Mouse (Mus musculus) myocyte (in vitro differentiated cells): ENCODE results near the gene Vmo1.

Source experiments
- CEBPB ChIP-seq: IDR thresholded peaks from 2 replicates; pipeline ENCODE4 v1.6.1; 2011; ENCODE audit warnings: mild to moderate bottlenecking, moderate library complexity; ENCODE audit not compliant: poor library complexity, insufficient read depth, severe bottlenecking
- E2F4 ChIP-seq: IDR thresholded peaks from one replicate; pipeline ENCODE4 v1.6.1; 2011; ENCODE audit warnings: mild to moderate bottlenecking, control low read depth, moderate library complexity; ENCODE audit not compliant: insufficient read depth
- MAX ChIP-seq: IDR thresholded peaks from one replicate; pipeline ENCODE4 v1.6.1; 2011; ENCODE audit warnings: low read depth, mild to moderate bottlenecking, control low read depth
- MYOD1 ChIP-seq, 3 experiments: IDR thresholded peaks; one replicate each; pipeline ENCODE4 v1.6.1; 2011; ENCODE audit warnings: control low read depth in 2 of 3, low read depth in 2 of 3, mild to moderate bottlenecking in 2 of 3, moderate library complexity in 1 of 3; ENCODE audit not compliant: insufficient read length in 2 of 3, control insufficient read depth in 1 of 3
- POLR2A ChIP-seq: IDR thresholded peaks from one replicate; pipeline ENCODE4 v1.6.1; 2011; ENCODE audit warnings: low read depth, mild to moderate bottlenecking, control low read depth, moderate library complexity; ENCODE audit not compliant: insufficient read length
- POLR2AphosphoS2 ChIP-seq: IDR thresholded peaks from one replicate; pipeline ENCODE4 v1.6.1; 2011; ENCODE audit warnings: low read depth, control low read depth; ENCODE audit not compliant: insufficient read length
- SRF ChIP-seq: IDR thresholded peaks from one replicate; pipeline ENCODE4 v1.6.1; 2011; ENCODE audit warnings: low read depth; ENCODE audit not compliant: control insufficient read depth, insufficient read length
- TCF12 ChIP-seq: IDR thresholded peaks from one replicate; pipeline ENCODE4 v1.6.1; 2011; ENCODE audit warnings: mild to moderate bottlenecking, control low read depth; ENCODE audit not compliant: poor library complexity, insufficient read depth, severe bottlenecking
- TCF3 ChIP-seq: IDR thresholded peaks from one replicate; pipeline ENCODE4 v1.6.1; 2011; ENCODE audit warnings: low read depth, control low read depth; ENCODE audit not compliant: insufficient read length
- USF1 ChIP-seq: IDR thresholded peaks from one replicate; pipeline ENCODE4 v1.6.1; 2011; ENCODE audit warnings: low read depth, mild to moderate bottlenecking, control low read depth, moderate library complexity

DNA sequence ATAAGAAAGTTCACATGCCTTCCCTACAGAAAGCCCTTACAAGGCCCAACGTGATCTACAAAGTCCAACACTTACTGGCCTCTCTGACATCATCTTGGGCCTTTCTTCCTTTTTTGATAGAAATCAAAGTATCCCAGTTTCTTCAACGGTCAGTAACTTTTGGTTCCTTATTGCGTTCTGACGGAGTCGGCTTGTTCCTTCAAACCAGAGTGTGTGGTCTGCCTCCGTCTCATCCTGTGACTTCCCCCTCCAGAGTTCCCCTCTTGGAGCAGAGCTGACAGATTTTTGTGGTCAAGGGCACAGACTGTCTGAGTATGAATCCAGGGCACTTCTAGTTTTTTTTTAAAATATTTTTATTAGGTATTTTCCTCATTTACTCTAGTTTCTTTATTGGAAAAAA is 24.7 kb downstream of the Vmo1 start:
- no peak for TF ChIP-seq USF1
- no peak for TF ChIP-seq MYOD1 (IDR thresholded peaks at IDR 0.05; ENCODE audit: control insufficient read depth in 1 of 3, insufficient read length in 2 of 3, low read depth in 2 of 3)
- TF ChIP-seq POLR2A: no peak
- TF ChIP-seq POLR2AphosphoS2: no peak
- no peak for TF ChIP-seq TCF3
- TF ChIP-seq MAX: no peak
- no peak for TF ChIP-seq E2F4
- TF ChIP-seq TCF12: no peak
- TF ChIP-seq CEBPB: no peak
- no peak for TF ChIP-seq SRF
